In the genomic region with DNA sequence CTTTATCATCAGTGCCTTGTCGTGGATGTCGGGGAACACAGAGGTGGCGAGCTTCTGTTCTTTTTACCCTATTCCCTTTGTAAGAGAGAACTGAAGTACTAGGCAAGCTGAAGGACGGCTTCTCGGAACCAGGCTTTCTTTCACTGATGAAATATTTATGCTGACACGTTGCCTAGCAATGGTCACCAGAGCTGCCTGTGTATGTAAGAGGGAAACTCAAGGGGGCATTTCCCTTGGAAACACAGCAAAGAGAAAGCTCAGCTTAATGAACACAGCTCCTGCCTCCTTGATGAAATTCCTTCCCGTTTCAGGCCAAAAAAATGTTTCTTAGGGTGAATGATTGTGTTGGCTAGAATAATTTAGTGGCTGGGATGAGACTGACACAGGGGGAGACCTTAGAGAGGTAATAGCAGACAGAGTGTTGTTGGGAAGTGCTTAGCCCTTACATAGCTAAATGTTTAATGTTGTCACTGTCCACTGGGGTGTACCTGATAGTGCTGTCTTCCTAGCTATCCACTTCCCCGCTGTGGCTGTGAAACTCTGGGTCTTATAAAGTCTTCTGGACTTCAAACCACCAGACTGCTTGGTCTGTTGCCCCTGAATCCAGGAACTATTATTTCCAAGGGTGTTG, we compare ENCODE assay signal across 9 mouse cellular contexts.
DNase-seq lines count a peak whose midpoint lies in the region; ATAC-seq and TF ChIP-seq lines count a peak whose summit lies in the region.
"Had no signal": no experiment of that assay in that cellular context is flagged by ENCODE, and none has a peak within 500 bp of the region (broad histone marks: within the 10 kb centered on the region; RNA-seq: fewer than 3 reads in every experiment).

No protein-coding gene starts in this region.

- no peak overlapping the region for H3K4me3 ChIP-seq in neural tube, embryonic 11.5 days (ENCODE audit: low read depth, low read length)
- no peak overlapping the region for H3K4me3 ChIP-seq in forebrain, embryonic 12.5 days (replicated peaks)
- H3K4me3 ChIP-seq in lung, postnatal 0 days (ENCODE audit: low read depth, low read length), result no peak overlapping the region
- H3K4me3 ChIP-seq in neural tube, embryonic 14.5 days (ENCODE audit: low read depth, low read length), result no peak overlapping the region
- H3K4me3 ChIP-seq in embryonic facial prominence, embryonic 10.5 days, result no peak overlapping the region
- H3K4me3 ChIP-seq: erythroblast, embryonic 14.5 days had no signal

- DNase-seq in neural tube, embryonic 11.5 days (ENCODE audit: low spot score), result peak; percentile 24
- no peak for DNase-seq in neural tube, embryonic 10.5 days (ENCODE audit: extremely low spot score, low spot score)
- peak; percentile 80 for DNase-seq in lung, postnatal 0 days (ENCODE audit: low spot score)
- no peak for DNase-seq in embryonic facial prominence, embryonic 10.5 days (ENCODE audit: low spot score)
- DNase-seq in spleen, postnatal 10 days (ENCODE audit: low spot score in 2 of 2), result no peak
- DNase-seq: liver had no signal

- H3K36me3 ChIP-seq in neural tube, embryonic 11.5 days (ENCODE audit: control insufficient read depth, insufficient read depth, low read length), result no peaks in the 10 kb centered on the region
- no peaks in the 10 kb centered on the region for H3K36me3 ChIP-seq in forebrain, embryonic 12.5 days (replicated peaks)
- no peaks in the 10 kb centered on the region for H3K36me3 ChIP-seq in lung, postnatal 0 days (ENCODE audit: insufficient read depth, low read length)
- no peaks in the 10 kb centered on the region for H3K36me3 ChIP-seq in neural tube, embryonic 14.5 days (ENCODE audit: control insufficient read depth, insufficient read depth, low read length)
- no peaks in the 10 kb centered on the region for H3K36me3 ChIP-seq in embryonic facial prominence, embryonic 10.5 days (replicated peaks)

- TF ChIP-seq CTCF in lung, postnatal 0 days (IDR thresholded peaks at IDR 0.05), result no peak

- no peak overlapping the region for H3K9ac ChIP-seq in neural tube, embryonic 11.5 days (ENCODE audit: low read length)
- no peak overlapping the region for H3K9ac ChIP-seq in forebrain, embryonic 12.5 days
- H3K9ac ChIP-seq in lung, postnatal 0 days (replicated peaks; ENCODE audit: low read depth), result no peak overlapping the region
- no peak overlapping the region for H3K9ac ChIP-seq in neural tube, embryonic 14.5 days (replicated peaks; ENCODE audit: low read depth, low read length)

- H3K27ac ChIP-seq in neural tube, embryonic 11.5 days (ENCODE audit: low read depth, low read length), result no peak overlapping the region
- H3K27ac ChIP-seq in forebrain, embryonic 12.5 days, result 0 out of 2 replicates have a peak overlapping the region, but pooled peaks have one; percentile 31
- H3K27ac ChIP-seq in lung, postnatal 0 days (ENCODE audit: low read length), result no peak overlapping the region
- no peak overlapping the region for H3K27ac ChIP-seq in neural tube, embryonic 14.5 days (ENCODE audit: low read depth, low read length)
- no peak overlapping the region for H3K27ac ChIP-seq in embryonic facial prominence, embryonic 10.5 days (replicated peaks)

- H3K4me1 ChIP-seq in neural tube, embryonic 11.5 days (ENCODE audit: control insufficient read depth, insufficient read depth, low read length), result peaks cover 4% of the 10 kb centered on the region; the same call in 1 of the 2 replicates
- H3K4me1 ChIP-seq in forebrain, embryonic 12.5 days, result peaks cover 15% of the 10 kb centered on the region
- H3K4me1 ChIP-seq in lung, postnatal 0 days (ENCODE audit: insufficient read depth, low read depth, low read length), result no peaks in the 10 kb centered on the region
- H3K4me1 ChIP-seq in neural tube, embryonic 14.5 days (ENCODE audit: control insufficient read depth, insufficient read depth, low read length), result no peaks in the 10 kb centered on the region
- peaks cover 12% of the 10 kb centered on the region for H3K4me1 ChIP-seq in embryonic facial prominence, embryonic 10.5 days

- no peak overlapping the region for H3K4me2 ChIP-seq in neural tube, embryonic 11.5 days (ENCODE audit: low read depth)
- H3K4me2 ChIP-seq in forebrain, embryonic 12.5 days, result no peak overlapping the region
- no peak overlapping the region for H3K4me2 ChIP-seq in lung, postnatal 0 days (replicated peaks; ENCODE audit: low read depth, low read length)
- H3K4me2 ChIP-seq in neural tube, embryonic 14.5 days (ENCODE audit: low read depth, low read length), result no peak overlapping the region

- no peaks in the 10 kb centered on the region for H3K9me3 ChIP-seq in neural tube, embryonic 11.5 days (ENCODE audit: control insufficient read depth, low read length)
- H3K9me3 ChIP-seq in forebrain, embryonic 12.5 days, result no peaks in the 10 kb centered on the region
- no peaks in the 10 kb centered on the region for H3K9me3 ChIP-seq in lung, postnatal 0 days (ENCODE audit: low read length)
- no peaks in the 10 kb centered on the region for H3K9me3 ChIP-seq in neural tube, embryonic 14.5 days (ENCODE audit: control insufficient read depth, low read length)
- H3K9me3 ChIP-seq in embryonic facial prominence, embryonic 10.5 days, result no peaks in the 10 kb centered on the region

- no peak for TF ChIP-seq EP300 in lung, postnatal 0 days (IDR thresholded peaks at IDR 0.05)

- 36% methylated on average over 8 of the region's 8 CpGs for WGBS in neural tube, embryonic 11.5 days
- 32% methylated on average over 8 of the region's 8 CpGs for WGBS in forebrain, embryonic 12.5 days
- 45% methylated on average over 8 of the region's 8 CpGs for WGBS in lung, postnatal 0 days
- 22% methylated on average over 8 of the region's 8 CpGs for WGBS in neural tube, embryonic 14.5 days
- 74% methylated on average over 8 of the region's 8 CpGs for WGBS in embryonic facial prominence, embryonic 10.5 days

- ATAC-seq in neural tube, embryonic 11.5 days (ENCODE audit: insufficient read depth, low FRiP score, low TSS enrichment), result no peak
- peak; percentile 68 for ATAC-seq in forebrain, embryonic 12.5 days (ENCODE audit: low FRiP score)
- ATAC-seq in lung, postnatal 0 days, result peak; percentile 87
- peak; percentile 63 for ATAC-seq in neural tube, embryonic 14.5 days (ENCODE audit: low read depth)

- H3K27me3 ChIP-seq in neural tube, embryonic 11.5 days (ENCODE audit: control insufficient read depth, insufficient read depth, low read length), result no peaks in the 10 kb centered on the region
- H3K27me3 ChIP-seq in forebrain, embryonic 12.5 days, result no peaks in the 10 kb centered on the region; the same call in 1 of the 2 replicates
- H3K27me3 ChIP-seq in lung, postnatal 0 days (replicated peaks; ENCODE audit: insufficient read depth, low read length), result no peaks in the 10 kb centered on the region
- no peaks in the 10 kb centered on the region for H3K27me3 ChIP-seq in neural tube, embryonic 14.5 days (ENCODE audit: control insufficient read depth, insufficient read depth, low read length)
- no peaks in the 10 kb centered on the region for H3K27me3 ChIP-seq in embryonic facial prominence, embryonic 10.5 days (replicated peaks; ENCODE audit: low read depth, poor library complexity, severe bottlenecking)

Comparison
In these comparisons a context has a peak if more than half of its experiments do, and no peak if none do; other contexts are left out.
1. DNase-seq: peak in neural tube, embryonic 11.5 days (single experiment) and lung, postnatal 0 days (single experiment); none in neural tube, embryonic 10.5 days (single experiment), embryonic facial prominence, embryonic 10.5 days (single experiment) and spleen, postnatal 10 days (0 of 2).